Mouse (Mus musculus) liver, embryonic 15.5 days (tissue): Measurements from ENCODE around the gene Vwa3b. TPM values are rescaled to one million over a fixed set of nuclear protein-coding genes. Genes with fewer than 3 reads are reported as not detected.
A peak's percentile ranks its signal among the peaks of the same experiment; 100 is the strongest.

Experiments
- ATAC-seq: fragments of 200-750 bp; cut with Nextera tagmentation; 2 replicates; pipeline ENCODE4 v1.8.0; 2017; ENCODE audit warnings: moderate number of reproducible peaks, mild to moderate bottlenecking, moderate library complexity; ENCODE audit not compliant: insufficient read depth
- H3K27ac ChIP-seq: fragments of 300-500 bp; sonication (generic); replicated peaks from 2 replicates; pipeline ENCODE4 v1.5.1; 2015; ENCODE audit warnings: mild to moderate bottlenecking, inconsistent platforms
- H3K27me3 ChIP-seq: fragments of 300-500 bp; sonication (generic); 2 replicates; pipeline ENCODE4 v1.6.1; 2015; ENCODE audit warnings: mild to moderate bottlenecking, inconsistent platforms
- H3K36me3 ChIP-seq: fragments of 300-500 bp; sonication (generic); replicated peaks from 2 replicates; pipeline ENCODE4 v1.6.1; 2015; ENCODE audit warnings: moderate library complexity, mild to moderate bottlenecking, inconsistent platforms
- H3K4me1 ChIP-seq: fragments of 300-500 bp; sonication (generic); replicated peaks from 2 replicates; pipeline ENCODE4 v1.6.1; 2015; ENCODE audit warnings: inconsistent platforms
- H3K4me2 ChIP-seq: fragments of 300-500 bp; sonication (generic); 2 replicates; pipeline ENCODE4 v1.6.1; 2015; ENCODE audit warnings: moderate library complexity, mild to moderate bottlenecking, inconsistent platforms
- H3K4me3 ChIP-seq: fragments of 300-500 bp; sonication (generic); replicated peaks from 2 replicates; pipeline ENCODE4 v1.5.1; 2015; ENCODE audit warnings: mild to moderate bottlenecking, inconsistent platforms
- H3K9ac ChIP-seq: fragments of 300-500 bp; sonication (generic); 2 replicates; pipeline ENCODE4 v1.6.1; 2015; ENCODE audit warnings: moderate library complexity, mild to moderate bottlenecking, inconsistent platforms
- H3K9me3 ChIP-seq: fragments of 300-500 bp; sonication (generic); replicated peaks from 2 replicates; pipeline ENCODE4 v1.6.1; 2016; ENCODE audit warnings: inconsistent platforms
- WGBS: fragments of 180-500 bp; shearing (Covaris S2); methylation state at CpG from one replicate; pipeline ENCODE4 v1.1.7; 2015; ENCODE audit warnings: mixed read lengths; ENCODE audit not compliant: insufficient replicate concordance; 5-methylcytosine and 5-hydroxymethylcytosine counted together
- polyA plus RNA-seq: library from polyadenylated mRNA; unstranded; fragments of >200 nt; fragmentation: Nextera tagmentation; extraction: Ambion mirVana; gene quantifications from 2 replicates; pipeline ENCODE4 v1.2.1, GENCODE M21; 2015

Vwa3b gene
- polyA plus RNA-seq, 1 experiment from 2014 or later, result not detected

- Histone ChIP-seq H3K9me3 (no peaks in the 10 kb centered on the region), H3K4me2 (no peak overlapping the region), H3K27me3 (no peaks in the 10 kb centered on the region), H3K27ac (no peak overlapping the region), H3K36me3 (no peaks in the 10 kb centered on the region), H3K9ac (no peak overlapping the region), H3K4me3 (no peak overlapping the region), H3K4me1 (no peaks in the 10 kb centered on the region)
- no peak for ATAC-seq
- WGBS, result 68% methylated on average over 2 of the region's 2 CpGs
Observed at GRCm38 (mm10) chr1:37013006-37013405, 13.4 kb upstream of the Vwa3b start.

GRCm38 (mm10) chr1:37013687-37014086, 12.7 kb upstream of the Vwa3b start:
- no peaks in the 10 kb centered on the region for H3K9me3 ChIP-seq
- H3K27me3 ChIP-seq, result no peaks in the 10 kb centered on the region
- no peak overlapping the region for H3K4me2 ChIP-seq
- ATAC-seq, result no peak
- no peak overlapping the region for H3K9ac ChIP-seq
- H3K36me3 ChIP-seq, result no peaks in the 10 kb centered on the region
- WGBS, result 36% methylated on average over 7 of the region's 7 CpGs
- H3K27ac ChIP-seq, result no peak overlapping the region
- H3K4me3 ChIP-seq, result no peak overlapping the region
- no peaks in the 10 kb centered on the region for H3K4me1 ChIP-seq

- H3K9me3 ChIP-seq, result no peaks in the 10 kb centered on the region
- no peak for ATAC-seq
- no peak overlapping the region for H3K4me2 ChIP-seq
- H3K27ac ChIP-seq, result no peak overlapping the region
- no peaks in the 10 kb centered on the region for H3K4me1 ChIP-seq
- H3K4me3 ChIP-seq, result no peak overlapping the region
- no peaks in the 10 kb centered on the region for H3K27me3 ChIP-seq
- H3K36me3 ChIP-seq, result no peaks in the 10 kb centered on the region
- H3K9ac ChIP-seq, result no peak overlapping the region
- 67% methylated on average over 6 of the region's 6 CpGs for WGBS
Observed at GRCm38 (mm10) chr1:37019017-37019416, 7.4 kb upstream of the Vwa3b start.

- no peak for ATAC-seq
- Histone ChIP-seq H3K9me3 (no peaks in the 10 kb centered on the region), H3K27ac (no peak overlapping the region), H3K4me2 (no peak overlapping the region), H3K4me1 (no peaks in the 10 kb centered on the region), H3K9ac (no peak overlapping the region), H3K36me3 (no peaks in the 10 kb centered on the region), H3K27me3 (peaks cover 12% of the 10 kb centered on the region), H3K4me3 (no peak overlapping the region)
- WGBS, result 59% methylated on average over 2 of the region's 2 CpGs
Observed at GRCm38 (mm10) chr1:37022704-37023103, 3.7 kb upstream of the Vwa3b start.

- Histone ChIP-seq H3K36me3 (no peaks in the 10 kb centered on the region), H3K4me3 (no peak overlapping the region), H3K9ac (no peak overlapping the region), H3K9me3 (no peaks in the 10 kb centered on the region), H3K4me2 (no peak overlapping the region), H3K4me1 (peaks cover 6% of the 10 kb centered on the region; the same call in 1 of the 2 replicates), H3K27me3 (peaks cover 32% of the 10 kb centered on the region), H3K27ac (no peak overlapping the region)
- 73% methylated on average over 7 of the region's 7 CpGs for WGBS
- ATAC-seq, result no peak
Observed at GRCm38 (mm10) chr1:37024736-37025135, 1.7 kb upstream of the Vwa3b start.

- no peaks in the 10 kb centered on the region for H3K9me3 ChIP-seq
- H3K4me3 ChIP-seq, result no peak overlapping the region
- no peaks in the 10 kb centered on the region for H3K36me3 ChIP-seq
- H3K9ac ChIP-seq, result no peak overlapping the region
- 75% methylated on average over 1 of the region's 1 CpGs for WGBS
- H3K27me3 ChIP-seq, result peaks cover 39% of the 10 kb centered on the region
- ATAC-seq, result no peak
- H3K27ac ChIP-seq, result no peak overlapping the region
- peaks cover 6% of the 10 kb centered on the region; the same call in 1 of the 2 replicates for H3K4me1 ChIP-seq
- no peak overlapping the region for H3K4me2 ChIP-seq
Observed at GRCm38 (mm10) chr1:37025376-37025775, 1.0 kb upstream of the Vwa3b start.

- Histone ChIP-seq H3K27ac (no peak overlapping the region), H3K4me3 (no peak overlapping the region), H3K9ac (no peak overlapping the region), H3K4me2 (no peak overlapping the region), H3K4me1 (peaks cover 6% of the 10 kb centered on the region; the same call in 1 of the 2 replicates), H3K9me3 (no peaks in the 10 kb centered on the region), H3K27me3 (peaks cover 50% of the 10 kb centered on the region), H3K36me3 (no peaks in the 10 kb centered on the region)
- 41% methylated on average over 6 of the region's 6 CpGs for WGBS
- no peak for ATAC-seq
Observed at GRCm38 (mm10) chr1:37026866-37027265, 470 bp downstream of the Vwa3b start.

GRCm38 (mm10) chr1:37028439-37029153, 2.2 kb downstream of the Vwa3b start:
- H3K4me2 ChIP-seq, result peak overlapping the region; percentile 58
- ATAC-seq, result no peak
- H3K9ac ChIP-seq, result no peak overlapping the region
- peaks cover 6% of the 10 kb centered on the region; the same call in 1 of the 2 replicates for H3K4me1 ChIP-seq
- no peak overlapping the region for H3K27ac ChIP-seq
- H3K27me3 ChIP-seq, result peaks cover 56% of the 10 kb centered on the region
- peak overlapping the region; percentile 38 for H3K4me3 ChIP-seq
- H3K9me3 ChIP-seq, result no peaks in the 10 kb centered on the region
- H3K36me3 ChIP-seq, result no peaks in the 10 kb centered on the region
- WGBS, result 7% methylated on average over 18 of the region's 18 CpGs

- Histone ChIP-seq H3K4me3 (peak overlapping the region; percentile 38), H3K4me1 (peaks cover 6% of the 10 kb centered on the region; the same call in 1 of the 2 replicates), H3K4me2 (peak overlapping the region; percentile 58), H3K9me3 (no peaks in the 10 kb centered on the region), H3K9ac (no peak overlapping the region), H3K36me3 (no peaks in the 10 kb centered on the region), H3K27me3 (peaks cover 56% of the 10 kb centered on the region), H3K27ac (no peak overlapping the region)
- WGBS, result 3% methylated on average over 26 of the region's 26 CpGs
- no peak for ATAC-seq
Observed at GRCm38 (mm10) chr1:37029154-37029907, 2.9 kb downstream of the Vwa3b start.

- Histone ChIP-seq H3K36me3 (no peaks in the 10 kb centered on the region), H3K27me3 (peaks cover 56% of the 10 kb centered on the region), H3K4me1 (peaks cover 6% of the 10 kb centered on the region; the same call in 1 of the 2 replicates), H3K9me3 (no peaks in the 10 kb centered on the region), H3K9ac (no peak overlapping the region), H3K4me2 (peak overlapping the region; percentile 58), H3K4me3 (no peak overlapping the region), H3K27ac (no peak overlapping the region)
- ATAC-seq, result no peak
- 26% methylated on average over 5 of the region's 5 CpGs for WGBS
Observed at GRCm38 (mm10) chr1:37029942-37030341, 3.5 kb downstream of the Vwa3b start.

- Histone ChIP-seq H3K9me3 (no peaks in the 10 kb centered on the region), H3K36me3 (no peaks in the 10 kb centered on the region), H3K27me3 (peaks cover 54% of the 10 kb centered on the region), H3K4me1 (peaks cover 6% of the 10 kb centered on the region; the same call in 1 of the 2 replicates), H3K4me2 (no peak overlapping the region), H3K27ac (no peak overlapping the region), H3K4me3 (no peak overlapping the region), H3K9ac (no peak overlapping the region)
- no peak for ATAC-seq
- WGBS, result 29% methylated on average over 2 of the region's 2 CpGs
Observed at GRCm38 (mm10) chr1:37030693-37031092, 4.3 kb downstream of the Vwa3b start.
